Mouse (Mus musculus) spleen, adult 2 months (tissue): ENCODE data around the gene Taf1c. TPM values are rescaled to one million over a fixed set of nuclear protein-coding genes. Genes with fewer than 3 reads are reported as not detected.
A peak's percentile ranks its signal among the peaks of the same experiment; 100 is the strongest.

Experiments used
- DNase-seq, 2 experiments: peaks; one replicate each; pipeline versions ENCODE4 v3.0.0 to v3.0.0-alpha.2; 2012 to 2021; ENCODE audit warnings: low spot score in 2 of 2, low read depth in 1 of 2
- H3K27ac ChIP-seq: fragments of 200-500 bp; 2 replicates; pipeline ENCODE4 v1.5.1; 2012; ENCODE audit warnings: low read length, inconsistent platforms; ENCODE audit not compliant: insufficient read depth
- H3K27me3 ChIP-seq: fragments of 200-500 bp; 2 replicates; pipeline ENCODE4 v1.6.1; 2012; ENCODE audit warnings: mild to moderate bottlenecking, moderate library complexity, low read length, inconsistent platforms; ENCODE audit not compliant: control insufficient read depth, insufficient read depth
- H3K36me3 ChIP-seq: fragments of 200-500 bp; 2 replicates; pipeline ENCODE4 v1.6.1; 2012; ENCODE audit warnings: mild to moderate bottlenecking, low read length, inconsistent platforms; ENCODE audit not compliant: control insufficient read depth, insufficient read depth
- H3K4me1 ChIP-seq: fragments of 200-500 bp; 2 replicates; pipeline ENCODE4 v1.6.1; 2011; ENCODE audit warnings: inconsistent platforms; ENCODE audit not compliant: control insufficient read depth, insufficient read depth, insufficient read length
- H3K4me3 ChIP-seq: fragments of 200-500 bp; 2 replicates; pipeline ENCODE4 v1.5.1; 2011; ENCODE audit warnings: mild to moderate bottlenecking, inconsistent platforms; ENCODE audit not compliant: insufficient read depth, insufficient read length; ENCODE audit errors: extremely low read depth
- CTCF ChIP-seq: fragments of 200-500 bp; IDR thresholded peaks from 2 replicates; pipeline ENCODE4 v1.5.1; 2011; ENCODE audit warnings: mild to moderate bottlenecking, inconsistent platforms; ENCODE audit not compliant: insufficient read depth, insufficient read length, insufficient replicate concordance; ENCODE audit errors: extremely low read depth
- POLR2A ChIP-seq: fragments of 200-500 bp; IDR thresholded peaks from 2 replicates; pipeline ENCODE4 v1.6.1; 2011; ENCODE audit warnings: low read depth, low read length, inconsistent platforms
- WGBS: fragments of 180-500 bp; shearing (Covaris S2); methylation state at CpG from one replicate; pipeline ENCODE4 v1.1.7; 2018; 5-methylcytosine and 5-hydroxymethylcytosine counted together
- polyA plus RNA-seq: library from polyadenylated mRNA; depleted of rRNA; stranded (reverse); fragments of >200 nt; gene quantifications from 2 replicates; pipeline ENCODE4 v1.2.3, GENCODE M21; 2012

Taf1c gene
- polyA plus RNA-seq, 1 experiment, result 28.7 TPM

DNA sequence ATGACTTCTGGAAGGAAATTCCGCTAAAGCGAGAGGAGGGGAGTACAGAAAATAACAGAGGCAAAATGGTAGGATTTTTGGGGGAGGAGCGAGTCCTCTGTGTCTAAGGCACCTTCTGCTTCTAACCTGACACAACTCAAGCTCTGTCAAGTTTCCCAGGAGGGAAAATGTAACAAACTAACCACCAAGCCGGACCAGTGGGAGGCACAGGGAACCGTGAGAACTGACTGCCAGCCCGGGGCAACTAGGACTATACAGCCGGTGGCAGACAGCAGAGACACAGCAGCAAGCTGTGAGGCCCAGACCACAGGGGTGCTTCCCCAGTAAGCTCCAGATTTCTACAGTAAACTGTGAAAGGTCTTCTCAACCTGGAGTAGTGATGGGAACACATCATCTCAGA is 36.1 kb downstream of the Taf1c start:
- no peak for DNase-seq
- H3K4me3 ChIP-seq, result no peak overlapping the region
- WGBS, result 74% methylated on average over 7 of the region's 7 CpGs
- TF ChIP-seq CTCF, result no peak
- no peak for TF ChIP-seq POLR2A
- no peak overlapping the region for H3K27ac ChIP-seq
- peaks cover 11% of the 10 kb centered on the region; the same call in 1 of the 2 replicates for H3K4me1 ChIP-seq
- H3K36me3 ChIP-seq, result peaks cover 22% of the 10 kb centered on the region
- no peaks in the 10 kb centered on the region for H3K27me3 ChIP-seq

DNA sequence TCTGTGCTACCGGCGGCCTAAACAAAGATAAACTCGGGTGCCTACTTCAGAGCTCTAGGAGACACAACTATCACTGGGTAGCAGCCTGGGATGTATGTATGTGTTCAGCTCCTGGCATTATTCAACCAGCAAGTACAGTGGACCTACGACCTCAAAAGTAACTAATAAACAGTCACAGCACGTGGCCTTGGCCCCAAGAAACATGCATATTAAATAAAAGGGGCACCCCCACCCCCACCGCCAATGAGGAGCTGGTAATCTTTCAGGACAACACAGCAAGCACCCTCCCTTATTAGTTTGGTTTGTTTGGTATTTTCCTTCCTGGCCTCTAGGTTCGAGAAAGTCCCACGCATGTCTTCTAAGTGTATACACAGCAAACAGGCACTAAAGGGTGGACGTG is 36.8 kb downstream of the Taf1c start:
- Histone ChIP-seq H3K27ac (no peak overlapping the region), H3K4me3 (no peak overlapping the region), H3K27me3 (no peaks in the 10 kb centered on the region), H3K36me3 (peaks cover 24% of the 10 kb centered on the region), H3K4me1 (peaks cover 15% of the 10 kb centered on the region; the same call in 1 of the 2 replicates)
- no peak for DNase-seq
- TF ChIP-seq POLR2A, result no peak
- no peak for TF ChIP-seq CTCF
- 86% methylated on average over 9 of the region's 9 CpGs for WGBS

- Histone ChIP-seq H3K4me1 (peaks cover 13% of the 10 kb centered on the region; the same call in 1 of the 2 replicates), H3K27ac (no peak overlapping the region), H3K27me3 (no peaks in the 10 kb centered on the region), H3K36me3 (peaks cover 32% of the 10 kb centered on the region), H3K4me3 (no peak overlapping the region)
- TF ChIP-seq POLR2A (no peak), CTCF (no peak)
- 91% methylated on average over 11 of the region's 11 CpGs for WGBS
- DNase-seq, result no peak
Measured at GRCm38 (mm10) chr8:119566367-119566766, 38.7 kb downstream of the Taf1c start.

DNA sequence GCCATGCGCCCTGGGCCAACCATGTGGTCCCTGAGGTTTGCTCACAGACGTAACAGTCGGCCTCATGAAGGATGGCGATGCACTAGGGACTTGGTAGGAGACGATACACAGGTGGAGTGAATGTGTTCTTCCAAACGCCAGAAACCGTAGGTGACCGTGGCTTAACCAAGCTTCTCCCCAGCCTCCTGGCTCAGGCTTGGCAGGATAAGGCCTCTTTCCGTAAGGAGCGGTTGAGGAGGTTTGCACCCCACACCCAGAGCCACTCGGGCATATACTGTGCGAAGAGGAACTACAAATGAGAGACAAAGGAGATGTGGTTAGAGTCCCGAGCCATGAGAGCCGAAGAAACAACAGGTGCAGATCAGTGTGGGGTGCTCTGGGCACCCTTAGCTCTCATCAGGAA is 41.2 kb downstream of the Taf1c start:
- no peak for TF ChIP-seq POLR2A
- no peak for TF ChIP-seq CTCF
- peak overlapping the region; percentile 88 for H3K27ac ChIP-seq
- H3K4me3 ChIP-seq, result no peak overlapping the region
- H3K36me3 ChIP-seq, result peaks cover 32% of the 10 kb centered on the region
- H3K27me3 ChIP-seq, result no peaks in the 10 kb centered on the region
- DNase-seq, result peak; percentile 30 to 48
- 40% methylated on average over 14 of the region's 14 CpGs for WGBS
- H3K4me1 ChIP-seq, result peaks cover 9% of the 10 kb centered on the region; the same call in 1 of the 2 replicates

DNA sequence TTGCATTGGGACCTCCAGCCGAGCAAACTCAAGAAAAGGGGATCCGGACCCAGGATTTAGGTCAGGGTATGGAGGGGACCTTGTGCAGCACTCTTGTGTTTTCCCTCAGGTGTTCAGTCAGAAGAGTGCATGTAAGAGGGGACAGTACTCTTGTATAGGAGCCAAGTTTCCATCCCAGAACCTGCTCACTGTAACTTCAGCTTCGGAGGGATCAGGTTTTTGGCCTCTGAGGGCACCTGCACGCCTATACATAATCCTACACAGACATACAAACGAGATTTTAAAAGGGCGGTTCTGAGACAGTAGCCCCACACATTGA is 45.7 kb downstream of the Taf1c start:
- H3K27me3 ChIP-seq, result no peaks in the 10 kb centered on the region
- peaks cover 10% of the 10 kb centered on the region; the same call in 1 of the 2 replicates for H3K36me3 ChIP-seq
- H3K4me3 ChIP-seq, result no peak overlapping the region
- no peak for DNase-seq
- WGBS, result 84% methylated on average over 6 of the region's 6 CpGs
- no peak for TF ChIP-seq POLR2A
- TF ChIP-seq CTCF, result no peak
- H3K27ac ChIP-seq, result 0 out of 2 replicates have a peak overlapping the region, but pooled peaks have one; percentile 82
- H3K4me1 ChIP-seq, result peaks cover 11% of the 10 kb centered on the region; the same call in 1 of the 2 replicates

DNA sequence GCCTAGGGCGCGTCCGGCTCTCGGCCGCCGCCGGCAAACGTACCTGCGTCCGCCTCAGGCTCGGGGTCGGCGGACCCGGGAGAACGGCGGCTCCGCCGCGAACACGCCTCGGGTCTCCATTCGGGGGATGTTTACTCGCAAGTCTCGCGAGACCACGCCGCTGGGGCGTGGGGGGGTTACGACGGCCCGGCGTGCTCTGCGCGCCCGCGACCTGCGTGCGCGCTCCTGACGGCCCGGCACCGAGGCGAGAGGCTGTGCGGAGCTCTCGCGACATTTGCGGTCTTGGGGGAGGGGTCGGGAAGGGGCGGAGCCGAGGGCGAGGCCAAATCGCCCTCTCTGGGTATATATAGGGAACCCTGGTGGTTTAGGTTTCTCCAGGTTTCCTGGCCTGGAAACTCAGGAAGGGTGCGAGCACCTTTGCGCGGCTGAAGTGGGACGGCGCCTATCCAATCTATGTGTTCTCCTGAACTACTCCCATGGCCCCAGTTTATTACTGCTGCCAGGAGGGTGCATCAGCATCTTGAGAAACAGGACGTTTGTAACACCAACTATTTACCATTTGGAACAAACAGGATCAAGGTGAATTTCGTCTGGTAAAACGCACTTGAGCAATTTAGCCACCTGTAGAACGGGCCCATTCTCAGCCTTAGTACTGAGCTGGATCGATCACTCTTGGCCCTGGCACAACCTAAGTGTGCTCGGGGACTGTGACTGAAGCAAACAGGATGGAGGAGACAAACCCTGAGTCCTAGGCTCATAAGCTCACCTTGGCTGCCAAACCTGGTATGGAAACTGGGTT is 46.2 kb downstream of the Taf1c start, which contains the start of gene Mbtps1:
Gene Mbtps1 (minus strand): TSS at position 133 of the 799 bp plus-strand sequence.
- Histone ChIP-seq H3K4me1 (peaks cover 6% of the 10 kb centered on the region; the same call in 1 of the 2 replicates), H3K27ac (peak within 1 kb of the TSS; percentile 96), H3K27me3 (no peaks in the 10 kb centered on the region), H3K4me3 (peak within 1 kb of the TSS; percentile 87), H3K36me3 (peaks cover 9% of the 10 kb centered on the region; the same call in 1 of the 2 replicates)
- TF ChIP-seq POLR2A, result peak; percentile 46
- TF ChIP-seq CTCF, result no peak
- WGBS, result 4% methylated on average over 63 of the region's 63 CpGs
- peak; percentile 96 to 97 for DNase-seq
